Mouse (Mus musculus): Measurements from ENCODE around the gene Zfp319.

Zfp319 gene

DNA sequence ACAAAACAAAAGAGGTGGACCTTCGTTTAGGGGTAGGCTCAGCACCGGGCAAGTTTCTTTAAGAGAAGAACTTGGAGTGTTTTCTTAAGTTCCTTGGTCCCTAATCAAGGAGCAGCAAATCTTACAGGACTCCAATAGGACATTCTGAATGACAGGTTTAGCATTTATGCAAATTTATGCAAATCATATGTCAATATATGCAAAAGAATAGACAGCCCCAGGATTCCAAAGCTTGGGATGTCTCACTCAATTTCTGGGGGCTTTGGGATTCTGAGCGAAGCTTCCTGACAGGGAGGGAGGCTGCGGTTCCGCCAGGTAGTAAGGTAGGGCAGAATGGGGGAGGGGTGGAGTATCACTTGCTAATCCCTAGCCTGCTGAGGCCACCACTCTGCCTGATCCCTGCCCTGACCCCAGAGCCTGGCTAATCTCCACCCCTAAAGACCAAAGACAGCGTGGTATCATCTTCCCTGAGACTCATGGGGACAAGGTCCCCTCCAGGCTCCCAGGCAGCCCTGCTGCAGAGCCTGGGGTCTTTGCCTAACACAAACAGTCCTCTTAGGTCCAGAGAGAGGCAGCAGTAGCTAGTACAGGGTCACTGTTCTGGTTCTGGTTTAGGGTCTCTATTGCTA, 21.3 kb downstream of the Zfp319 start, which contains the start of gene Tepp:
Tepp (plus strand) TSS at position 225 of the 629 bp plus-strand sequence.
- DNase-seq (ENCODE audit: low read depth, low spot score): no peak

GRCm38 (mm10) chr8:95306431-95306830, 25.3 kb downstream of the Zfp319 start, which contains the start of gene Cngb1:
Cngb1 (minus strand) TSS chr8:95306585.
- DNase-seq (ENCODE audit: low read depth, low spot score): no peak

- no peak for DNase-seq (ENCODE audit: low read depth, low spot score)
These were observed 26.2 kb downstream of the Zfp319 start for GRCm38 (mm10) chr8:95305526-95305925.

- DNase-seq (ENCODE audit: low read depth, low spot score): no peak
These were observed 29.3 kb downstream of the Zfp319 start for GRCm38 (mm10) chr8:95302410-95302809.

DNA sequence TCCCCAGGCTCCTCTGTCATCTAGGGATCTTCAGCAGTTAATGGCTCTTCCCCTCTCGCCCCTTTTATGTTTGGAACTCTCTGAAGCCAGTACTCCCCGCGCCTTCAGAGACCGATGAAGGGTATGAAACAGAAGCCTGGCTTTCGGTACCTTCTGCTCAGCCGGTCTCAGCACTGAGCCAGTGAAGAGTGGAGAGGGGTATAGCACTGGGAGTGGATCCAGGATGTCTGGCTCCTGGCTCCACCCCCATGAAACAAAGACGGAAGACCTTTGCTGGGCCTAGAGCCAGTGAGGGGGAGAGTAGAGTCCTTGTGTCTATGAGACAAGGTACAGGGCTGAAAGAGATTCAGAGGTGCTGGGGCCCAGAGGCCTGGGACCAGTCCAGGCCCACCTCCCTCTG, 37.9 kb downstream of the Zfp319 start:
- DNase-seq (ENCODE audit: low read depth, low spot score): no peak

- DNase-seq (ENCODE audit: low read depth, low spot score): no peak
These were observed 38.6 kb downstream of the Zfp319 start for GRCm38 (mm10) chr8:95293172-95293571.

- no peak for DNase-seq (ENCODE audit: low read depth, low spot score)
These were observed 42.6 kb downstream of the Zfp319 start for GRCm38 (mm10) chr8:95289066-95289650.

DNA sequence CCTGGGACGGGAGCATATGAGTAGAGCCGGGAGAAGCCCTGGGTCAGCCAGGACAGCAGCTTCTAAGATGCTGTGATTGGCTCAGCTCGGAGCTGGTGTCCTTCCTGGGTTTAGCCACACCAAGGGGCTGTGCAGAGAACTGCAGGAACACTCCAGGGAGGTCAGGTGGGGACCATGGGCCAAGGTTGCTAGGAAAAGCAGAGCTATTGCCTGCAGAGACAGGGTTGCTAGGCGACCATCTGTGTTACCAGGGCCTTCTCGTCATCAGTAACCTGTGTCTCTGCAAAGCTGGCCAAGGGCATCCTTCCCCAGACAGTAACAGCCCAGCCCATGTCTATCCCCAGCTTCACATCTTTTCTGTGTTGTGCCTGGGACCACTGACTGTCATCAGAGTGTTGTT, 50.3 kb downstream of the Zfp319 start:
- DNase-seq (ENCODE audit: low read depth, low spot score): no peak

Data from brain, embryonic 18.5 days (tissue).